Mouse (Mus musculus): Measurements from ENCODE around the gene Lcn10. TPM values are rescaled to one million over a fixed set of nuclear protein-coding genes. Genes with fewer than 3 reads are reported as not detected.
"Not testable (repeated sequence)": the region's sequence is repeated elsewhere in the genome, so short reads cannot be mapped to it uniquely, and the experiment has no call there.

The Lcn10 gene
- polyA plus RNA-seq, 1 experiment from 2014 or later = not detected

- ATAC-seq = no peak
- no peaks in the 10 kb centered on the region for H3K36me3 ChIP-seq (ENCODE audit: poor library complexity, severe bottlenecking)
- no peaks in the 10 kb centered on the region for H3K9me3 ChIP-seq (replicated peaks)
- no peak overlapping the region for H3K9ac ChIP-seq
- no peak overlapping the region for H3K4me2 ChIP-seq
- H3K4me3 ChIP-seq = no peak overlapping the region
- 77% methylated on average over 1 of the region's 1 CpGs for WGBS
- H3K27ac ChIP-seq = no peak overlapping the region
- H3K27me3 ChIP-seq = no peaks in the 10 kb centered on the region
- H3K4me1 ChIP-seq = no peaks in the 10 kb centered on the region
These were observed 16.0 kb upstream of the Lcn10 start for GRCm38 (mm10) chr2:25666516-25666915.

GRCm38 (mm10) chr2:25676486-25676885, 6.0 kb upstream of the Lcn10 start, which contains the start of gene Lcn6:
Gene Lcn6 (plus strand): TSS chr2:25676786.
- WGBS = 93% methylated on average over 3 of the region's 3 CpGs

DNA sequence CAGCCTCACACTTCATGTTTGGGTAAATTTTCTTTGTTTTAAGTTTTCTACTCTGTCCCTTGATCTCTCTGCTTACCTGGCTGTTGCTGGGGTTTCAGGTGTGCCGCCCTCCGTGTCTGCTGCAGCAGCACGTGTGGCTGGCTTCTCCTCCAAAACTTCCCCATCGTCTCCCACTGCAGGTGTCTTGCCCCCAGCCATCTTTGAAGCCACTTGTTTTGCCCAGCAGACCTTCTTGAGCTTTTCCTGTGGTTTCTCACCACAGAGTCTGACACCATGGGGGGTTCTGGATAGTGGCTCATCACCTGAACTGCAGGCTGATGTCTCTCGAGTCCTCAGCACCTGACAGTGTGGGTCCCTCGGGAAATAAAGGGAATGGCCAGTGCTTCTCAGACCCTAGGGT, 3.0 kb upstream of the Lcn10 start:
- no peak for ATAC-seq
- WGBS = 92% methylated on average over 6 of the region's 6 CpGs
- no peak overlapping the region for H3K4me3 ChIP-seq

More at GRCm38 (mm10) chr2:25676486-25676885, 6.0 kb upstream of the Lcn10 start, which contains the start of gene Lcn6:
- no peak within 1 kb of the TSS for H3K27ac ChIP-seq
- ATAC-seq = no peak
- H3K9ac ChIP-seq = no peak within 1 kb of the TSS
- H3K4me2 ChIP-seq = no peak within 1 kb of the TSS
- H3K4me3 ChIP-seq = no peak within 1 kb of the TSS
- H3K27me3 ChIP-seq = no peaks in the 10 kb centered on the region
- H3K9me3 ChIP-seq (replicated peaks) = no peaks in the 10 kb centered on the region
- H3K4me1 ChIP-seq = no peaks in the 10 kb centered on the region
- H3K36me3 ChIP-seq (ENCODE audit: poor library complexity, severe bottlenecking) = no peaks in the 10 kb centered on the region

DNA sequence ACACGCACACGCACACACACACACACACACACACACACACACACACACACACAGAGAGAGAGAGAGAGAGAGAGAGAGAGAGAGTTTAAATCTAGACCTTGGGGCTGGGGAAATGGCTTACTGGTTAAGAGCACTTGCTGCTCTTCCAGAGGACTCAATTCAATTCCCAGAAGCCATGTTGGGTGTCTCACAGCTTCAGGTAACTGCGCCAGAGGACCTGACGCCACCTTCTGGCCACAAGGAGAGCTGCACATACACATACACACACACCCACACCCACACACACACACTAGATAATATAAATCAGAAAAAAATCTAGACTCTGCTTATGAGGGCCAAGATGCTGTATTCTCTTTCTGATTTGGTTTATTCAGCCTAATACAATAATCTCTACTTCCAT, 4.4 kb downstream of the Lcn10 start:
- H3K27ac ChIP-seq = no peak overlapping the region
- H3K9ac ChIP-seq = no peak overlapping the region
- no peak overlapping the region for H3K4me3 ChIP-seq
- H3K9me3 ChIP-seq (replicated peaks) = no peaks in the 10 kb centered on the region
- no peak overlapping the region for H3K4me2 ChIP-seq
- no peaks in the 10 kb centered on the region for H3K4me1 ChIP-seq
- peaks cover 2% of the 10 kb centered on the region; the same call in 1 of the 2 replicates for H3K27me3 ChIP-seq
- ATAC-seq = no peak
- no peaks in the 10 kb centered on the region for H3K36me3 ChIP-seq (ENCODE audit: poor library complexity, severe bottlenecking)
- WGBS = 80% methylated on average over 4 of the region's 4 CpGs

More for the DNA sequence above, 3.0 kb upstream of the Lcn10 start:
- Histone ChIP-seq H3K27ac (no peak overlapping the region), H3K4me1 (no peaks in the 10 kb centered on the region), H3K9ac (no peak overlapping the region), H3K4me2 (no peak overlapping the region), H3K36me3 (ENCODE audit: poor library complexity, severe bottlenecking) (no peaks in the 10 kb centered on the region), H3K27me3 (no peaks in the 10 kb centered on the region), H3K9me3 (replicated peaks) (no peaks in the 10 kb centered on the region)

DNA sequence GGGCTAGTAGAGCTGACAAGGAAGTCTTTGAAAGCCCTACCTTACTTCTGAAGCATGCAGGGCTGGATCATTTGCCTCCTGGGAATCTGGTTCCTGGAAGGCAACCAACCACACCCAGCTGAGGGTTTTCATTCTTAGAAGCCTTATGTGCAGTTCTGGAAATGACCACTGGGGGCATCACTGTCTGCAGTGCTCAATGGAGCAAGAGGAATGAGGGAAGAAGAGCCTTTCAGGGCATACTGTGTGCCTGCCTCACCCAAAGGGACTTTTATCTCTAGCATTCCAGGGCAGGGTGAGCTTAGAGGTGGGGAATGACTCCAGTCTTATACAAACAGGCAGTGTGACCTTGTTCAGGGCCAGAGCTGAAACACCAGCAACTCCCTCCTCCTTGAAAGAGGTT, 12.1 kb downstream of the Lcn10 start:
- Histone ChIP-seq H3K9ac (no peak overlapping the region), H3K4me1 (no peaks in the 10 kb centered on the region), H3K9me3 (replicated peaks) (no peaks in the 10 kb centered on the region), H3K36me3 (ENCODE audit: poor library complexity, severe bottlenecking) (no peaks in the 10 kb centered on the region), H3K27me3 (no peaks in the 10 kb centered on the region), H3K27ac (no peak overlapping the region), H3K4me2 (no peak overlapping the region), H3K4me3 (no peak overlapping the region)
- ATAC-seq = no peak

DNA sequence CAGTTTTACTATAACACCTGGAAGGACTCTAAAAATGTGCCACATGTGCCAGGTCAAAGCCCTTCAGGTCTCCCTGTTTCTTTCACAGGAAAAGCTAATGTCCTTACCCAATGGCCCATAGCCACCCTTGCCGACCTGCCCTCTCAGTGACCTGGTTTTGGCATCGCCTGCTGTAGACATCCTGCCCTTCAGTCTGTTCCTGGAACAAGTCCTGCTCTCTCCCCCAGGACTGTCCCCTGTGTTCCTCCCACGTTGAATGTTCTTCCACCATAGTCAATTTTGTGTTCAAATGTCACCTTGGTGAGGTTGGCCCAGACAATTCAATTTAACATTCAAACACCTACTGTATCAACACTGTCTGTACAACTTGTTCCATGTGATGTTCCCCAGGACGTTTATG, 14.4 kb downstream of the Lcn10 start:
- H3K4me1 ChIP-seq = no peaks in the 10 kb centered on the region
- no peak overlapping the region for H3K27ac ChIP-seq
- no peaks in the 10 kb centered on the region for H3K9me3 ChIP-seq (replicated peaks)
- H3K36me3 ChIP-seq (ENCODE audit: poor library complexity, severe bottlenecking) = no peaks in the 10 kb centered on the region
- H3K9ac ChIP-seq = no peak overlapping the region
- no peak overlapping the region for H3K4me2 ChIP-seq
- WGBS = 72% methylated on average over 4 of the region's 4 CpGs
- no peak overlapping the region for H3K4me3 ChIP-seq
- no peak for ATAC-seq
- H3K27me3 ChIP-seq = no peaks in the 10 kb centered on the region

- no peak overlapping the region for H3K9ac ChIP-seq
- no peak overlapping the region for H3K27ac ChIP-seq
- H3K27me3 ChIP-seq = no peaks in the 10 kb centered on the region
- no peaks in the 10 kb centered on the region for H3K4me1 ChIP-seq
- no peak overlapping the region for H3K4me2 ChIP-seq
- H3K9me3 ChIP-seq (replicated peaks) = no peaks in the 10 kb centered on the region
- H3K36me3 ChIP-seq (ENCODE audit: poor library complexity, severe bottlenecking) = no peaks in the 10 kb centered on the region
- 86% methylated on average over 2 of the region's 2 CpGs for WGBS
- H3K4me3 ChIP-seq = no peak overlapping the region
- ATAC-seq = no peak
These were observed 16.2 kb downstream of the Lcn10 start for GRCm38 (mm10) chr2:25698696-25699095.

DNA sequence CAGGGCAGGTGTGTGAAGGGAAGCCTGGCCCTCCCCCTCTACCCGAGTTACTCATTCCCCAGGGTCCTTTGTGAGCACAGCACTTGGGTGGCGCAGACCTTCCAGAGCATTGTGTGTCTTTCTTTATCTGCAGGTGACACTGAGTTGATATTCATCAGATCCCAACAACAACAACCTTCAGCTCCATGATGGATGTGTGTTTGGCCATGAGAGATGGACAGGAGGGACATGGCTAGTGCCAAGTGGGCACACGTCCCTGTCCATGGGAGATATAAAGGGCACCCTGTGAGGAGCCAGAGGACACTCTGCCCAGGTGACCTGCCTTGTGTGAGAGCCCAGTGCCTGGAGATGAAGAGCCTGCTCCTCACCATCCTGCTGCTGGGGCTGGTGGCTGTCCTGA, 17.2 kb downstream of the Lcn10 start, which contains the start of gene Obp2a:
Gene Obp2a, plus strand, starts transcription at position 301 of the 400 bp plus-strand sequence.
- H3K27ac ChIP-seq; H3K9me3 ChIP-seq (replicated peaks); H3K4me2 ChIP-seq; H3K9ac ChIP-seq; H3K4me3 ChIP-seq; H3K27me3 ChIP-seq; H3K4me1 ChIP-seq; ATAC-seq; H3K36me3 ChIP-seq (ENCODE audit: poor library complexity, severe bottlenecking): not testable (repeated sequence)
- WGBS = 84% methylated on average over 3 of the region's 3 CpGs

DNA sequence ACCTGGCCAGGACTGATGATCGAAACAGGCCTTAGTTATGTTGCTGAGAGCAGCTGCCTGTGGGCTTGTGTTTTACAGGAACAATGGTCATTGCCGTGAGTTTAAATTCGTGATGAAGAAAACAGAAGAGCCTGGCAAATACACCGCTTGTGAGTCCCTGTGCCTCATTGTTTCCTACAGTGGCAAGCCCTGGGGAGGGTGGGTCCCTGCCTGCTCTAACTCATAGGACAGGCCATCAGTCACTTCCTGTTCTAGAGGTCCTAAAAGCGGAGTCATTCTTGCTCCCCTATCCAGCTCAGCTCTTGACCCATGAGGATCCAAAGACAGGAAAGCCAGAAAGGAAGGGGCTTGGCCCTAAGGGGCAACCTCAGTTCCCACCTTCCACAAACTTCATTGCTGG, 18.5 kb downstream of the Lcn10 start:
- WGBS = 86% methylated on average over 5 of the region's 5 CpGs
- Histone ChIP-seq H3K4me2 (no peak overlapping the region), H3K27me3 (no peaks in the 10 kb centered on the region), H3K9me3 (replicated peaks) (no peaks in the 10 kb centered on the region), H3K27ac (no peak overlapping the region), H3K9ac (no peak overlapping the region), H3K4me1 (no peaks in the 10 kb centered on the region), H3K36me3 (ENCODE audit: poor library complexity, severe bottlenecking) (no peaks in the 10 kb centered on the region), H3K4me3 (no peak overlapping the region)
- ATAC-seq = no peak

- Histone ChIP-seq H3K9me3 (replicated peaks) (no peaks in the 10 kb centered on the region), H3K36me3 (ENCODE audit: poor library complexity, severe bottlenecking) (no peaks in the 10 kb centered on the region), H3K4me1 (peaks cover 12% of the 10 kb centered on the region), H3K27me3 (no peaks in the 10 kb centered on the region), H3K9ac (no peak overlapping the region), H3K4me2 (no peak overlapping the region), H3K4me3 (no peak overlapping the region), H3K27ac (no peak overlapping the region)
- no peak for ATAC-seq
- WGBS = 95% methylated on average over 4 of the region's 4 CpGs
These were observed 21.2 kb downstream of the Lcn10 start for GRCm38 (mm10) chr2:25703706-25704105.

- Histone ChIP-seq H3K4me3 (peak within 1 kb of the TSS; percentile 62), H3K27ac (peak within 1 kb of the TSS; percentile 60), H3K36me3 (ENCODE audit: poor library complexity, severe bottlenecking) (no peaks in the 10 kb centered on the region), H3K27me3 (no peaks in the 10 kb centered on the region), H3K4me1 (peaks cover 21% of the 10 kb centered on the region), H3K9ac (peak within 1 kb of the TSS; percentile 75), H3K9me3 (replicated peaks) (no peaks in the 10 kb centered on the region), H3K4me2 (peak within 1 kb of the TSS; percentile 92)
- WGBS = under 1% methylated on average over 73 of the region's 78 CpGs
- ATAC-seq = peak; percentile 96
These were observed 24.3 kb downstream of the Lcn10 start, which contains the start of gene Bmyc for GRCm38 (mm10) chr2:25706643-25707481. Gene Bmyc (plus strand): TSS chr2:25706739.

DNA sequence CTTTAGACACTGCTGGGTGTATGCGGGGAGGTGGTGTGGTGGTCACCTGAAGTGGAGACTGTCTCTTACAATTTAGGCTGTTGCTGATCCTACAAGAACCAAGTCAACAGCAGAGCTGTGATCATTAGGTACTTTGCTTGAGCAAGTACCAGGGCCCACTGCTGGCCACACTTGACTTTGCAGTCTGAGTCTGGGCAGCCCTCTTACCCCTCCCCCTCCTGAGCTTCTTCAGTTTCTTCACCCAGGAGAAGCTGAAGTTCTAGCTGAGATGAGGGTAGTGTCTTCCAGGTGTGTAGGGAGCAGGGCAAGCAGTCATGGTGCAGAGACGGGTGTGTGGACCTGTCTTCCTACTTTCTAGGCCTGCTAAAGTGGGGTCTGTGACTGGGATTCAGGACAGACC, 25.6 kb downstream of the Lcn10 start:
- Histone ChIP-seq H3K9ac (no peak overlapping the region), H3K4me3 (no peak overlapping the region), H3K36me3 (ENCODE audit: poor library complexity, severe bottlenecking) (no peaks in the 10 kb centered on the region), H3K27me3 (no peaks in the 10 kb centered on the region), H3K9me3 (replicated peaks) (no peaks in the 10 kb centered on the region), H3K4me1 (peaks cover 22% of the 10 kb centered on the region), H3K27ac (no peak overlapping the region), H3K4me2 (peak overlapping the region; percentile 42)
- WGBS = 82% methylated on average over 2 of the region's 2 CpGs
- no peak for ATAC-seq

DNA sequence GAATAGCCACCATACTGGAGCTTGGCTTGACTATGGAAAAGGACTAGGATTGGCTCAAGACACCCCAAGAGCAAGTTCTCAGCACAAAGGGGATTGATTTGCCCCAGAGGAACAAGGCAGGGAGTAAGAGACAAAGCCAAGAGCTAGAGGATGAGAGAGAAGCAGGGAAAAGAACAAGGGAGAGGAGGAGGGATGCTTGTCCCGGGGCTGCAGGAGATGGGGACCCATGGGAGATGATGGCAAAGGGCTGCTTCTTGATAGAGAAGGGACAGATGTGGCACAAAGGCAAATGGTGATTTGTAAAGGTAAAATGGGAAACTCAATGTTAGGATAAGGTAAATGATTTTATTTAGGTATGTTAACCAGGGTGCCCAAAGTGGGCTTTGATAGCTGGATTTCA, 26.5 kb downstream of the Lcn10 start:
- not testable (repeated sequence) for ATAC-seq; H3K4me2 ChIP-seq; H3K9ac ChIP-seq; H3K4me3 ChIP-seq; H3K27me3 ChIP-seq; H3K9me3 ChIP-seq (replicated peaks); H3K27ac ChIP-seq; H3K36me3 ChIP-seq (ENCODE audit: poor library complexity, severe bottlenecking)
- peaks cover 22% of the 10 kb centered on the region for H3K4me1 ChIP-seq
- 95% methylated on average over 1 of the region's 1 CpGs for WGBS

Data from forebrain, embryonic 13.5 days (tissue).